Mouse (Mus musculus) hindbrain, embryonic 12.5 days (tissue): Measurements from ENCODE around the gene Mlf2. TPM values are rescaled to one million over a fixed set of nuclear protein-coding genes. Genes with fewer than 3 reads are reported as not detected.

Experiments
- ATAC-seq: fragments of 200-750 bp; cut with Nextera tagmentation; 2 replicates; pipeline ENCODE4 v1.8.0; 2017; ENCODE audit warnings: moderate TSS enrichment; ENCODE audit not compliant: low FRiP score
- H3K27ac ChIP-seq: fragments of 300-500 bp; sonication (generic); 2 replicates; pipeline ENCODE4 v1.5.1; 2016; ENCODE audit warnings: mild to moderate bottlenecking
- H3K27me3 ChIP-seq: fragments of 300-500 bp; sonication (generic); 2 replicates; pipeline ENCODE4 v1.6.1; 2016; ENCODE audit warnings: mild to moderate bottlenecking
- H3K36me3 ChIP-seq: fragments of 300-500 bp; sonication (generic); 2 replicates; pipeline ENCODE4 v1.6.1; 2016; ENCODE audit warnings: mild to moderate bottlenecking
- H3K4me1 ChIP-seq: fragments of 300-500 bp; sonication (generic); 2 replicates; pipeline ENCODE4 v1.6.1; 2016
- H3K4me2 ChIP-seq: fragments of 300-500 bp; sonication (generic); replicated peaks from 2 replicates; pipeline ENCODE4 v1.6.1; 2016; ENCODE audit warnings: mild to moderate bottlenecking
- H3K4me3 ChIP-seq: fragments of 300-500 bp; sonication (generic); 2 replicates; pipeline ENCODE4 v1.5.1; 2016; ENCODE audit warnings: mild to moderate bottlenecking
- H3K9ac ChIP-seq: fragments of 300-500 bp; sonication (generic); 2 replicates; pipeline ENCODE4 v1.6.1; 2016; ENCODE audit warnings: mild to moderate bottlenecking, moderate library complexity
- H3K9me3 ChIP-seq: fragments of 300-500 bp; sonication (generic); replicated peaks from 2 replicates; pipeline ENCODE4 v1.6.1; 2016; ENCODE audit warnings: mild to moderate bottlenecking
- WGBS: fragments of 180-500 bp; shearing (Covaris S2); methylation state at CpG from one replicate; pipeline ENCODE4 v1.1.7; 2016; 5-methylcytosine and 5-hydroxymethylcytosine counted together
- polyA plus RNA-seq: library from polyadenylated mRNA; unstranded; fragments of >200 nt; fragmentation: Nextera tagmentation; extraction: Ambion mirVana; gene quantifications from 2 replicates; pipeline ENCODE4 v1.2.1, GENCODE M21; 2016

The Mlf2 gene
- polyA plus RNA-seq, 1 experiment from 2014 or later = 462 TPM

DNA sequence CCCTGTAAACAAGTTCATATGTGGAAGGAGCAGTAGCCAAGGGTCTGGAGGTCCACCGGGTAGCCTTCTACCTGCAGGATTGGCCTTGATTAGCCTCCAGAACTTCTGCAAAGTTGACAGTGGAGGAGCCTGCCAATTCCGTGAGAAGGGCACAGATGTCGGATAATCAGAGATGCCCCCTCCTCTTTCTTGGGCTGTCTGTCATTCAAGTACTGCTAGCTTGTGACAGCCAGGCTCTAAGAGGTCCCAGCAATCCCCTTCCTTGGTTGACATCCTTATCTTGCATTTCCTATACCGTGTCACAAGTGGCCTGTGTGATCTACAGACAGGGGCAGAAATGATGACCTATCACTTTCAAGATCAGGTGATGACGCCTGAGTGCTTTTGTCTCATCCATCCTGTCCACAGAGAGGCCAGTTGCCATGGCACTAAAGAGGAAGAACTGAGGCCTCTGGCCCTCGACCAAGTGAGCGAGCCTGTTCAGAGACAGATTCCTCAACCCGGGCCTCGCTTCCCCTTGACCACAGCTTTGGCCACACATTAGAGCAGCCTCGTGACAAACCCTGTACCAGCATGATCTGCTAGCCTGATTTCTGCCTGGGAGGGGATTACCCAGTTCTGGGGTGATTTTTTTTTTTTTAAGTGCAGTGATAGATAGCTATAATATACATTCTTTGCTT is 30.2 kb upstream of the Mlf2 start:
- Histone ChIP-seq H3K36me3 (no peaks in the 10 kb centered on the region), H3K4me2 (no peak overlapping the region), H3K9me3 (no peaks in the 10 kb centered on the region), H3K27ac (no peak overlapping the region), H3K4me3 (no peak overlapping the region), H3K4me1 (peaks cover 15% of the 10 kb centered on the region), H3K9ac (no peak overlapping the region), H3K27me3 (no peaks in the 10 kb centered on the region)
- WGBS = 55% methylated on average over 10 of the region's 10 CpGs
- ATAC-seq = no peak

GRCm38 (mm10) chr6:124901851-124902250 is 29.3 kb upstream of the Mlf2 start:
- ATAC-seq = no peak
- Histone ChIP-seq H3K9ac (no peak overlapping the region), H3K4me1 (peaks cover 15% of the 10 kb centered on the region), H3K27ac (no peak overlapping the region), H3K9me3 (no peaks in the 10 kb centered on the region), H3K36me3 (no peaks in the 10 kb centered on the region), H3K4me3 (no peak overlapping the region), H3K4me2 (no peak overlapping the region), H3K27me3 (no peaks in the 10 kb centered on the region)

DNA sequence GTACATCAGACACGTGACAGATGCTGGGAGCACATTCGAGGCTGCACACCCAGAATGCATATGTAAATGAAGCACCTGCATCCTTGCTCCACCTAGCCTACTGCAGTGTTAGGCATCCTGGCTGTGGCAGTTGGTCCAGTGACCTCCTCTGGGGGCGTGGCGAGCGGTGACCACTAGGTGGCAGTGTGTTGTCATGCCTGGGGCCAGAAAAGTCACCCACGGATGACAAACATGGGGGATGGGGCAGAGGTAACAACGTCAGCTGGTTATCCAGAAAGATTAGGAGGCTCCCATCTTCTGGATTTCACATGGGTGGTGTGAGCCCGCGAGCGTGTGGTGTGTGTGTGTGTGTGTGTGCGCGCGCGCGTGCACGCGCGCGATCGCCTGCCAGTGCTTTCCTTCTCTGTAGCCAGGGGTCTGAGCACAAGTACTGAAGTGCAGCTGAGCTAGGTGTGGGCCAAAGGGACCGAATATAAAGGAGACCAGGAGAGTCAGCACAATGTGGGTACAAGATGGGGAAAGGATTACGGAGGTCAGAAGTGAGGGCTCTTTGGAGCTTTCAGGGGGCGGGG is 27.5 kb upstream of the Mlf2 start:
- no peaks in the 10 kb centered on the region for H3K36me3 ChIP-seq
- peak overlapping the region; percentile 66 for H3K4me2 ChIP-seq
- H3K4me3 ChIP-seq = peak overlapping the region; percentile 37
- H3K4me1 ChIP-seq = peaks cover 15% of the 10 kb centered on the region
- peak overlapping the region; percentile 69 for H3K9ac ChIP-seq
- 0% methylated on average over 23 of the region's 23 CpGs for WGBS
- H3K27me3 ChIP-seq = 0 out of 2 replicates have a peak, but pooled peaks cover 6% of the 10 kb centered on the region
- no peaks in the 10 kb centered on the region for H3K9me3 ChIP-seq
- peak overlapping the region; percentile 99 for H3K27ac ChIP-seq
- peak; percentile 89 for ATAC-seq

- peak; percentile 79 for ATAC-seq
- peak overlapping the region; percentile 37 for H3K4me3 ChIP-seq
- 7% methylated on average over 24 of the region's 24 CpGs for WGBS
- H3K9me3 ChIP-seq = no peaks in the 10 kb centered on the region
- 0 out of 2 replicates have a peak, but pooled peaks cover 6% of the 10 kb centered on the region for H3K27me3 ChIP-seq
- peak overlapping the region; percentile 69 for H3K9ac ChIP-seq
- H3K4me2 ChIP-seq = peak overlapping the region; percentile 66
- no peaks in the 10 kb centered on the region for H3K36me3 ChIP-seq
- peak overlapping the region; percentile 99 for H3K27ac ChIP-seq
- peaks cover 15% of the 10 kb centered on the region for H3K4me1 ChIP-seq
Measured at GRCm38 (mm10) chr6:124904161-124904981, 26.8 kb upstream of the Mlf2 start.

GRCm38 (mm10) chr6:124904991-124905860 is 26.0 kb upstream of the Mlf2 start:
- ATAC-seq = peak; percentile 12; the same call in 1 of the 2 replicates
- H3K27me3 ChIP-seq = peaks cover 15% of the 10 kb centered on the region
- peak overlapping the region; percentile 99 for H3K27ac ChIP-seq
- 32% methylated on average over 16 of the region's 16 CpGs for WGBS
- peaks cover 23% of the 10 kb centered on the region for H3K4me1 ChIP-seq
- H3K9me3 ChIP-seq = no peaks in the 10 kb centered on the region
- H3K4me3 ChIP-seq = 0 out of 2 replicates have a peak overlapping the region, but pooled peaks have one; percentile 37
- H3K9ac ChIP-seq = peak overlapping the region; percentile 69
- H3K4me2 ChIP-seq = peak overlapping the region; percentile 66
- no peaks in the 10 kb centered on the region for H3K36me3 ChIP-seq

DNA sequence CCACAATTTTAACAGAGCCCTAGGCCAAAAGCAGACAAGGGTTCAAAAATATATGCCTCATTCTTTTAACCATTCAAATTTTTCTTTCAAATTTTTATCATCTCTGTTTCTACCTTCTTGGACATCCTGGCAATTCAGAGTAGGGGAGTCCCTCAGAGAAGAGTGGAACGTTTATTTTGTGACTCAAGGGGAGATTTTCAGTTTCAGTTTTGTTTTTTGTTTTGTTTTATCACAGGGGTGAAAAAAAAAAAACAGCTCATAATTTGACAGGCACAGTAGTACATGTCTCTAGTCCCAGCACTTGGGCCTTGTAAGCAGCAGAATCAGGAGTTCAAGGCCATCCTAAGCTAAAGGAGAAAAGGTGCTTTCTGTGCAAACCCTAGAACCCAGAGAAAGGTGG is 23.4 kb upstream of the Mlf2 start:
- Histone ChIP-seq H3K27me3 (peaks cover 20% of the 10 kb centered on the region), H3K4me3 (no peak overlapping the region), H3K27ac (no peak overlapping the region), H3K4me2 (no peak overlapping the region), H3K9me3 (no peaks in the 10 kb centered on the region), H3K4me1 (peaks cover 26% of the 10 kb centered on the region), H3K36me3 (no peaks in the 10 kb centered on the region), H3K9ac (no peak overlapping the region)
- 87% methylated on average over 1 of the region's 1 CpGs for WGBS
- no peak for ATAC-seq

- Histone ChIP-seq H3K4me2 (peak overlapping the region; percentile 43), H3K9me3 (no peaks in the 10 kb centered on the region), H3K27me3 (peaks cover 20% of the 10 kb centered on the region), H3K9ac (peak overlapping the region; percentile 61), H3K4me3 (0 out of 2 replicates have a peak overlapping the region, but pooled peaks have one; percentile 15), H3K4me1 (peaks cover 34% of the 10 kb centered on the region), H3K36me3 (peaks cover 21% of the 10 kb centered on the region), H3K27ac (0 out of 2 replicates have a peak overlapping the region, but pooled peaks have one; percentile 55)
- 0 out of 2 replicates have a peak, but pooled peaks have one; percentile 8 for ATAC-seq
- 1% methylated on average over 32 of the region's 32 CpGs for WGBS
Measured at GRCm38 (mm10) chr6:124910032-124910431, 21.2 kb upstream of the Mlf2 start.

DNA sequence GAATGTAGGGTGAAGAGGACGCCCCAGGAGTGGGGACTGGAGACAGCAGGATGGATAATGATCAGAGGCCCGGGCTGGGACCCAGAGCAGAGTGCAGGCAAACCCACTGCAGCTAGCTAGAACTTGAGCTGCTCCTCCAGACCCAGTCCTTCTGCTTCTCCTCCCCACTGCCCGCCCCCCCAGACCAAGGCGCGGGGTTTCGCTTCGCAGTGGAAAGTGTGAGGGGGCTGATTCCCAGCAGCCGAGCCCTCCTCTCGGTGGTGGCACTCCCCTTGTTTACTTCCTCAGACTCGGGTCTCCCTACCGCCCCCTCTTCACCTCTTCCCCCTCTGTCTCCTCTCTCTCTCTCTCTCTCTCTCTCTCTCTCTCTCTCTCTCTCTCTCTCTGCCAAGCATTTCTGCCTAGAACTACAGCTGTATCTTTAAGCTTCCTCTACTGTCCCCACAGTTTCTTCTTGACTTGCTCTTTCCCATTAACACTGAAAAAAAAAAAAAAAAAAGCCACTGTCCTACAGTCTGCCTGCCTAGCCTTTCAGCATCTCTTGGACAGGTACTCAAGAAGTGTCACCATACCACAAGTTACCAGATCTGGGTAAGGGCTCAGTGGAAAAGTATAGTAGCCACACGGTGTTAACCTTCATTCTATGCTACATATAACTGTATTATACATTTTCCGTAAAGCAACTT is 19.5 kb upstream of the Mlf2 start, which contains the start of gene Lag3:
Lag3 (minus strand) TSS at position 173 of the 686 bp plus-strand sequence.
- Histone ChIP-seq H3K27me3 (peaks cover 20% of the 10 kb centered on the region), H3K4me3 (no peak within 1 kb of the TSS), H3K4me2 (peak within 1 kb of the TSS; percentile 26; the same call in 1 of the 2 replicates), H3K9ac (peak within 1 kb of the TSS; percentile 43; the same call in 1 of the 2 replicates), H3K27ac (peak within 1 kb of the TSS; percentile 7; the same call in 1 of the 2 replicates), H3K9me3 (no peaks in the 10 kb centered on the region), H3K36me3 (peaks cover 21% of the 10 kb centered on the region), H3K4me1 (peaks cover 40% of the 10 kb centered on the region)
- 23% methylated on average over 12 of the region's 13 CpGs for WGBS
- ATAC-seq = no peak

- Histone ChIP-seq H3K4me1 (peaks cover 42% of the 10 kb centered on the region), H3K9ac (no peak overlapping the region), H3K4me3 (no peak overlapping the region), H3K27me3 (peaks cover 18% of the 10 kb centered on the region), H3K9me3 (no peaks in the 10 kb centered on the region), H3K36me3 (peaks cover 21% of the 10 kb centered on the region), H3K4me2 (no peak overlapping the region), H3K27ac (peak overlapping the region; percentile 100; the same call in 1 of the 2 replicates)
- ATAC-seq = no peak
- 72% methylated on average over 6 of the region's 6 CpGs for WGBS
Measured at GRCm38 (mm10) chr6:124913214-124913613, 18.0 kb upstream of the Mlf2 start.

DNA sequence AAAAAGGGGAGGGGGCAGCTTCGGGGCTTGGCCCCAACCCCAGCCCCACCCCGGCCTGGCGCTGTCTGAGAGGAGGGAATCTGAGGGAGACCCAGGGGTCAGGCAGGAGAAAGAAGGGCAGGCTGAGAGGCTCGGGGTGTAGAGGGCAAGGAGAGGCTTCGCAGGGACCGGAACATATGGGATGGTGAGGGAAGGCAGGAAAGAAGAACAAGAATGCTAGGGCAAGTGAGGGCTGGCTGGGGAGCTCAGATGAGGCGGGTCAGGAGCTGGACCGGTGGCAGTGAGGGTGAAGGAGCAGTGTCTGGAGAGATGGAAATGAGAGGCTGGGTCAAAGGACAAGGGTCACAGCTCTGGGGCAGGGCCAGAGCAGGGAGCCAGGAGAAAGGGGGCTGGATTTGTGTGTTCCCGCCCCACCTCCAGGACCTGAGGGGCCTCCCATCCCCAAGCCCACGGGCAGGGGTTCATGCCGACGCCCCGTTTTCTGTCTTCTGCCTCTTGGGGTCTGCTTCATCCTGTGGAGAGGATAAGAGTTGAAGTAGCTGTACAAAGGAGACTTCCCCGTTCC is 17.4 kb upstream of the Mlf2 start:
- peak overlapping the region; percentile 100 for H3K27ac ChIP-seq
- H3K36me3 ChIP-seq = peaks cover 21% of the 10 kb centered on the region
- H3K9ac ChIP-seq = peak overlapping the region; percentile 49; the same call in 1 of the 2 replicates
- peak overlapping the region; percentile 100; the same call in 1 of the 2 replicates for H3K4me2 ChIP-seq
- no peak overlapping the region for H3K4me3 ChIP-seq
- ATAC-seq = no peak
- H3K27me3 ChIP-seq = peaks cover 14% of the 10 kb centered on the region
- 56% methylated on average over 14 of the region's 14 CpGs for WGBS
- no peaks in the 10 kb centered on the region for H3K9me3 ChIP-seq
- H3K4me1 ChIP-seq = peaks cover 47% of the 10 kb centered on the region
